In the genomic region with DNA sequence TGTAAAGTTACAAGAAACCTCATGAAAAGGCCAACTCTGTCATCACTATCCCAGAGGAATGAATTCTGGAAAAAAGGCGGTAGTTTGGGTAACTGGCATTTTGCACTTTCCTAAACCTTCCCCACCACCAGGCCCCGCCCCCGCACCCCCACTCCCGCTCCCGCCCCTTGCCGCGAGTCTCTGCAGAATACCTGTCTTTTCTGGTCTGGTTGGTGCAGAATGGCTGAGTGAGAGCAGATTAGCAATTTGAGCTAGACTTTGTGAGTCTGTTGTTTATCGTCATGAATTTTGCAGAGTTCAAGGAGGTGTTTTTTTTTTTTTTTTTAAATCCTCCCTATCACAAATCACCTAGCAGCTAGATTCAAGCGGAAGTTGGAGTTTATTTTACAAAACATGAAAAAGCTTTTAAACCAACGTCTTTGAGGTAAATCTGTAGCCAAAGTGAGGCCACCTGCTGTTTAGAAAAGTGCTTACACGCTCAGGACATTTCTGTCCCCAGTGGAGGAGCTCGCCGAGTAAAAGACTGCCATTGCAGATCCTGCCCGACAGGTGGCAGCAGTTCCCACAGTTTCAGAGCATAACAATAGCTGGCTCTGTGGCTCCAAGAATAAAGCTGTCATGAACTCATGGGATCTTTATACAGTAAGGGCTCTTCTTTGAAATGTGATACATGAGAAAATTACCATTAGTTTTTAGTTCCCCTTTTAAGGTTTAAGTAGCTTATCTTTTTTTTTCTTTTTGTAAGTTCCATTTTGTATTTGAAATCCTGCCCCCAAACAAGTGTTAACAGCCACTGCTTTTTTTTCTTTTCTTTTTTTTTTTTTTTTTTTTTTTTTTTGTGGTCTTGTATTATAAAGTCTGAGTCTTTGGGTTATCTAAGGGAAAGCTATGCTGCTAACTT, we compare ENCODE assay signal across 8 mouse cellular contexts.
DNase-seq lines count a peak whose midpoint lies in the region; ATAC-seq and TF ChIP-seq lines count a peak whose summit lies in the region.

No protein-coding gene starts in this region.

- H3K4me2 ChIP-seq in lung, embryonic 14.5 days: peak overlapping the region; percentile 51

- no peaks in the 10 kb centered on the region for H3K36me3 ChIP-seq in lung, embryonic 14.5 days (ENCODE audit: insufficient read depth)

- H3K27ac ChIP-seq in lung, embryonic 14.5 days (ENCODE audit: low read depth): no peak overlapping the region
- no peak overlapping the region for H3K27ac ChIP-seq in olfactory bulb, adult 2 months (ENCODE audit: insufficient read depth, low read depth, low read length)

- no peaks in the 10 kb centered on the region for H3K9me3 ChIP-seq in lung, embryonic 14.5 days (ENCODE audit: low read depth, low read length)

- no peak overlapping the region for H3K4me3 ChIP-seq in lung, embryonic 14.5 days (ENCODE audit: low read depth, low read length)
- no peak overlapping the region for H3K4me3 ChIP-seq in olfactory bulb, adult 2 months (ENCODE audit: insufficient read depth, low read depth, low read length)

- WGBS in lung, embryonic 14.5 days: 4% methylated on average over 14 of the region's 14 CpGs
- WGBS in olfactory bulb, adult 2 months: 3% methylated on average over 14 of the region's 14 CpGs

- H3K4me1 ChIP-seq in lung, embryonic 14.5 days (ENCODE audit: insufficient read depth): no peaks in the 10 kb centered on the region
- H3K4me1 ChIP-seq in olfactory bulb, adult 2 months (ENCODE audit: control insufficient read depth, insufficient read depth, low read length): no peaks in the 10 kb centered on the region

- no peak for TF ChIP-seq POLR2A in olfactory bulb, adult 2 months (IDR thresholded peaks at IDR 0.05; ENCODE audit: insufficient read depth, low read depth, low read length)

- TF ChIP-seq CTCF in lung, embryonic 14.5 days (IDR thresholded peaks at IDR 0.05; ENCODE audit: low read depth): peak; percentile 94
- TF ChIP-seq CTCF in olfactory bulb, adult 2 months (IDR thresholded peaks at IDR 0.05; ENCODE audit: insufficient read depth, low read depth, low read length): peak; percentile 76

- H3K27me3 ChIP-seq in lung, embryonic 14.5 days (ENCODE audit: insufficient read depth, low read length): peaks cover 5% of the 10 kb centered on the region; the same call in 1 of the 2 replicates

- peak; percentile 90 for DNase-seq in MN1 (ENCODE audit: low spot score)
- DNase-seq in cerebellum, adult 9-10 months: peak; percentile 87
- DNase-seq in layer of hippocampus, adult 8-10 months (ENCODE audit: low spot score in 2 of 2): peak; percentile 87 to 93
- DNase-seq in lung, embryonic 14.5 days: peak; percentile 96
- peak; percentile 62 to 71 for DNase-seq in thymus, adult 18-20 months

- peak; percentile 95 for ATAC-seq in frontal cortex, adult (ENCODE audit: low TSS enrichment)
- peak; percentile 99 for ATAC-seq in hematopoietic stem cell, adult 5-6 weeks (replicated peaks in 1 of 2; ENCODE audit: insufficient read depth in 1 of 2, low FRiP score in 2 of 2, low TSS enrichment in 1 of 2, low read depth in 1 of 2, poor library complexity in 2 of 2, severe bottlenecking in 2 of 2)
- ATAC-seq in lung, embryonic 14.5 days (ENCODE audit: insufficient read depth): peak; percentile 87; the same call in 1 of the 2 replicates

- no peak overlapping the region for H3K9ac ChIP-seq in lung, embryonic 14.5 days
